Mouse (Mus musculus) kidney, adult 10 weeks (tissue): ENCODE data around the gene Olfr464. TPM values are rescaled to one million over a fixed set of nuclear protein-coding genes. Genes with fewer than 3 reads are reported as not detected.

Experiments
- polyA plus RNA-seq: library from polyadenylated mRNA; stranded (reverse); fragments of 350-450 nt; fragmentation: Illumina TruSeq; extraction: RNeasy Lipid Tissue Mini Kit (QIAGEN cat#74804); gene quantifications from one replicate; pipeline ENCODE4 v1.2.3, GENCODE M21; 2014; ENCODE audit warnings: low read depth, low replicate concordance

Gene Olfr464
- not detected for polyA plus RNA-seq

DNA sequence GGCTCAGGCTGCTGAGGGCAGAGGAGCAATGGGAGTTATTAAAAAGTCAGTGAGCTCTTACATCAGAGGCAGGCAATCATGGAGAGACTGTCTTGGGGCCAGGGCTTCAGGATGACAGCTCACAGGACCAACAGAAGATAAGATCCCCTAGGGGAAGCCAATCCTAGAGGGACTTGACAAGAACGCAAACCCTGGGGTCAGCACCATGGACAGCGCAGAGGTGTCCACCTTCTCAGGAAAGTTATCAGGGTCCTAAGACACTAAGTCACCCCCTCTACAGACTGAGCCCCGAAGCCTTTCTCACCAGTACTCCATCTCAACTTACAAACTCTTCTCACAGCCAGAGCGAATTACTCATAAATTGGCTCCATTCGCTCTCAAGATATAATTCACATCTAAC, at the start of gene Olfr464:
TSS of gene Olfr464 (minus strand) at position 2 of the 400 bp plus-strand sequence.

GRCm38 (mm10) chr11:87897287-87897686, 23.5 kb downstream of the Olfr464 start, which contains the start of gene Olfr463:
Gene Olfr463, minus strand, starts transcription at chr11:87897387.

DNA sequence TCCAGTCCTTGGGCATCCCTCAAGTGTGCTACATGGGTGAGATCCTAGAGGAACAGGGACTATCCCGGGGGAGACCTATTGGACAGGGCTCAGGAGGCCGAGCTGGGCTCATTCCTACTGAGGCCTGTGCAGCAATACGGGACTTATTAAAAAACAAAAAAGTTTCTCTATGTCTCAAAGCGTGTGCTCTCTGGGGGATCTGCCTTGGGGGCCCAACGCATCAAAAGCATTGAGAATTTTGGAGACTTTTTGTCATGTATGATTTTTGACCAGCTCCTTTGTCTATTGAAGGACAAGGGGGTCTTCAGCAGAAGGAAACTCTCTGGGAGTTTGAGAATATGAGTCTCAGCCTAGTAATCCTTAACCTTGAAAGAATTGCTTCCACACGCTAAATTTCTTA, 28.6 kb downstream of the Olfr464 start, which contains the start of gene Olfr462:
TSS of gene Olfr462 (minus strand) at position 101 of the 400 bp plus-strand sequence.

GRCm38 (mm10) chr11:87875436-87875835, 45.3 kb downstream of the Olfr464 start, which contains the start of gene Epx:
Gene Epx, minus strand, starts transcription at chr11:87875536.

Other genes with a start within 250 kb of the Olfr464 start
- gene Supt4a, start 183.4 kb downstream of the Olfr464 start, polyA plus RNA-seq: 22.1 TPM
- 0.65 TPM for gene Tspoap1, start 160.4 kb downstream of the Olfr464 start, polyA plus RNA-seq
- not detected for gene Mpo, start 127.4 kb downstream of the Olfr464 start, polyA plus RNA-seq
- not detected for gene Lpo, start 92.7 kb downstream of the Olfr464 start, polyA plus RNA-seq
- 1.5 TPM for gene Mks1, start 67.8 kb downstream of the Olfr464 start, polyA plus RNA-seq
- gene Epx, start 45.4 kb downstream of the Olfr464 start, polyA plus RNA-seq: not detected
- not detected for gene Olfr462, start 28.7 kb downstream of the Olfr464 start, polyA plus RNA-seq
- gene Olfr463, start 23.6 kb downstream of the Olfr464 start, polyA plus RNA-seq: not detected
- 152 TPM for gene Dynll2, start 66.6 kb upstream of the Olfr464 start, polyA plus RNA-seq
- gene Srsf1, start 126.4 kb upstream of the Olfr464 start, polyA plus RNA-seq: 437 TPM
- gene Vezf1, start 147.3 kb upstream of the Olfr464 start, polyA plus RNA-seq: 68.6 TPM
- 5.8 TPM for gene Cuedc1, start 177.1 kb upstream of the Olfr464 start, polyA plus RNA-seq